ENCODE assay signal across 8 mouse cellular contexts in genomic region chr5:131813331-131813781, GRCm38 (mm10).
DNase-seq lines count a peak whose midpoint lies in the region.

No protein-coding gene starts in this region.

- peak; percentile 94 for DNase-seq in heart, adult 11 months
- DNase-seq in heart, postnatal 4 days = no peak
- peak; percentile 89 for DNase-seq in brain, adult 2 months (ENCODE audit: low read depth, low spot score)
- peak; percentile 8 for DNase-seq in gastrocnemius, postnatal 25 days
- peak; percentile 57 to 77 for DNase-seq in left cerebral cortex, adult 9 months (ENCODE audit: low spot score in 2 of 2)
- no peak for DNase-seq in thymus, postnatal 4 days
- DNase-seq in embryo, embryonic 9.5 days (ENCODE audit: extremely low spot score) = no peak
- DNase-seq in ovary, postnatal 10 days (ENCODE audit: low spot score) = no peak

Comparison
In these comparisons a context has a peak if more than half of its experiments do, and no peak if none do; other contexts are left out.
1. DNase-seq: peak in heart, adult 11 months (single experiment), brain, adult 2 months (single experiment), gastrocnemius, postnatal 25 days (single experiment) and left cerebral cortex, adult 9 months (2 of 2); none in heart, postnatal 4 days (single experiment), thymus, postnatal 4 days (single experiment), embryo, embryonic 9.5 days (single experiment) and ovary, postnatal 10 days (single experiment).